Mouse (Mus musculus) CH12.LX (cell line): ENCODE results near the gene Sufu. TPM values are rescaled to one million over a fixed set of nuclear protein-coding genes. Genes with fewer than 3 reads are reported as not detected.

Experiments used
- DNase-seq: peaks from one replicate; pipeline ENCODE4 v3.0.0-alpha.2; 2013; ENCODE audit errors: extremely low read depth
- H3K27ac ChIP-seq: 2 replicates; pipeline ENCODE4 v1.5.1; 2012; ENCODE audit warnings: low read depth, mild to moderate bottlenecking, control low read depth, moderate library complexity; ENCODE audit not compliant: insufficient read depth
- H3K27me3 ChIP-seq: replicated peaks from 2 replicates; pipeline ENCODE3; 2012; ENCODE audit warnings: inconsistent platforms
- H3K36me3 ChIP-seq, 2 experiments: replicated peaks in 1 of 2; 2 replicates each; pipeline versions ENCODE3 to v1.6.1; 2012; ENCODE audit warnings: inconsistent platforms in 1 of 2, low read length in 1 of 2, mild to moderate bottlenecking in 1 of 2, mixed read lengths in 1 of 2, moderate library complexity in 1 of 2; ENCODE audit not compliant: control insufficient read depth in 1 of 2, insufficient read depth in 1 of 2
- H3K4me1 ChIP-seq, 2 experiments: 2 replicates each; pipeline ENCODE4 v1.6.1; 2012; ENCODE audit warnings: inconsistent platforms in 1 of 2, moderate library complexity in 1 of 2; ENCODE audit not compliant: insufficient read depth in 2 of 2, control insufficient read depth in 1 of 2
- H3K4me2 ChIP-seq: 2 replicates; pipeline ENCODE4 v1.6.1; 2012; ENCODE audit warnings: low read depth, mild to moderate bottlenecking, control low read depth; ENCODE audit not compliant: poor library complexity, insufficient read depth, severe bottlenecking
- H3K4me3 ChIP-seq, 3 experiments: fragments of 150-350 bp in 1 of 3; sonication (generic) in 1 of 3; replicated peaks in 1 of 3; 2 replicates each; pipeline versions ENCODE3 to v1.5.1; 2011 to 2012; ENCODE audit warnings: low read depth in 2 of 3, low read length in 2 of 3, mild to moderate bottlenecking in 2 of 3, moderate library complexity in 2 of 3, control low read depth in 1 of 3, improper control_type of control experiment in 1 of 3, inconsistent platforms in 1 of 3, mixed read lengths in 1 of 3; ENCODE audit not compliant: poor library complexity in 1 of 3
- H3K79me2 ChIP-seq: replicated peaks from 2 replicates; pipeline ENCODE4 v1.6.1; 2012; ENCODE audit warnings: mild to moderate bottlenecking, moderate library complexity; ENCODE audit not compliant: control insufficient read depth, poor library complexity, insufficient read depth, severe bottlenecking; ENCODE audit errors: extremely low read depth
- H3K9ac ChIP-seq: 2 replicates; pipeline ENCODE4 v1.6.1; 2012; ENCODE audit warnings: low read depth, mild to moderate bottlenecking, control low read depth, moderate library complexity; ENCODE audit not compliant: insufficient read depth
- H3K9me3 ChIP-seq: replicated peaks from 2 replicates; pipeline ENCODE3; 2012; ENCODE audit warnings: low read length, inconsistent platforms, mixed read lengths
- BHLHE40 ChIP-seq: IDR thresholded peaks from 2 replicates; pipeline ENCODE4 v1.6.1; 2011; ENCODE audit warnings: mild to moderate bottlenecking, low read depth, low read length, improper control_type of control experiment
- CHD2 ChIP-seq: IDR thresholded peaks from 2 replicates; pipeline ENCODE4 v1.6.1; 2011; ENCODE audit warnings: low read length, improper control_type of control experiment
- CTCF ChIP-seq, 2 experiments: IDR thresholded peaks in 1 of 2; conservative IDR thresholded peaks in 1 of 2; 2 replicates each; pipeline ENCODE4 v1.5.1; 2011 to 2012; ENCODE audit warnings: low read depth in 2 of 2, low read length in 2 of 2, improper control_type of control experiment in 1 of 2, inconsistent platforms in 1 of 2, mild to moderate bottlenecking in 1 of 2, moderate library complexity in 1 of 2
- E2F4 ChIP-seq: IDR thresholded peaks from 2 replicates; pipeline ENCODE4 v1.6.1; 2011; ENCODE audit warnings: low read depth, low read length, improper control_type of control experiment; ENCODE audit not compliant: insufficient replicate concordance
- ELF1 ChIP-seq: IDR thresholded peaks from 2 replicates; pipeline ENCODE4 v1.6.1; 2014; ENCODE audit warnings: low read depth, mild to moderate bottlenecking, inconsistent platforms, low read length, improper control_type of control experiment
- EP300 ChIP-seq: IDR thresholded peaks from 2 replicates; pipeline ENCODE4 v1.6.1; 2011; ENCODE audit warnings: low read length, improper control_type of control experiment
- ETS1 ChIP-seq: conservative IDR thresholded peaks from 2 replicates; pipeline ENCODE4 v1.6.1; 2012; ENCODE audit warnings: low read depth, mild to moderate bottlenecking, inconsistent platforms, low read length, improper control_type of control experiment, moderate library complexity
- GABPA ChIP-seq: IDR thresholded peaks from 2 replicates; pipeline ENCODE4 v1.6.1; 2012; ENCODE audit warnings: low read depth, low read length, improper control_type of control experiment, inconsistent platforms; ENCODE audit not compliant: insufficient replicate concordance
- HCFC1 ChIP-seq: IDR thresholded peaks from 2 replicates; pipeline ENCODE4 v1.6.1; 2012; ENCODE audit warnings: low read depth, mild to moderate bottlenecking, inconsistent platforms, low read length, improper control_type of control experiment
- IRF4 ChIP-seq: IDR thresholded peaks from 2 replicates; pipeline ENCODE4 v1.6.1; 2014; ENCODE audit warnings: low read depth, mild to moderate bottlenecking, inconsistent platforms, low read length, improper control_type of control experiment
- JUN ChIP-seq: IDR thresholded peaks from 2 replicates; pipeline ENCODE4 v1.6.1; 2011; ENCODE audit warnings: low read depth, mild to moderate bottlenecking, low read length, improper control_type of control experiment, moderate library complexity; ENCODE audit not compliant: insufficient read depth
- JUND ChIP-seq: conservative IDR thresholded peaks from 2 replicates; pipeline ENCODE4 v1.6.1; 2011; ENCODE audit warnings: low read depth, low read length, improper control_type of control experiment
- KAT2A ChIP-seq: IDR thresholded peaks from 2 replicates; pipeline ENCODE4 v1.6.1; 2012; ENCODE audit warnings: low read length, improper control_type of control experiment, inconsistent platforms; ENCODE audit not compliant: insufficient replicate concordance
- MAFK ChIP-seq: IDR thresholded peaks from 2 replicates; pipeline ENCODE4 v1.6.1; 2011; ENCODE audit warnings: low read length, improper control_type of control experiment; ENCODE audit not compliant: insufficient replicate concordance
- MAX ChIP-seq: IDR thresholded peaks from 2 replicates; pipeline ENCODE4 v1.6.1; 2011; ENCODE audit warnings: low read length, improper control_type of control experiment
- MAZ ChIP-seq: IDR thresholded peaks from 2 replicates; pipeline ENCODE4 v1.6.1; 2012; ENCODE audit warnings: low read depth, mild to moderate bottlenecking, inconsistent platforms, low read length, improper control_type of control experiment, moderate library complexity
- MEF2A ChIP-seq: IDR thresholded peaks from 2 replicates; pipeline ENCODE4 v1.6.1; 2014; ENCODE audit warnings: low read depth, mild to moderate bottlenecking, inconsistent platforms, low read length, improper control_type of control experiment, borderline replicate concordance
- MXI1 ChIP-seq: IDR thresholded peaks from 2 replicates; pipeline ENCODE4 v1.6.1; 2011; ENCODE audit warnings: mild to moderate bottlenecking, low read depth, low read length, improper control_type of control experiment
- MYC ChIP-seq: IDR thresholded peaks from 2 replicates; pipeline ENCODE4 v1.6.1; 2011; ENCODE audit warnings: low read depth, mild to moderate bottlenecking, improper control_type of control experiment, low read length
- NELFE ChIP-seq: IDR thresholded peaks from 2 replicates; pipeline ENCODE4 v1.6.1; 2011; ENCODE audit warnings: low read depth, low read length, improper control_type of control experiment
- NRF1 ChIP-seq: IDR thresholded peaks from 2 replicates; pipeline ENCODE4 v1.6.1; 2014; ENCODE audit warnings: low read depth, mild to moderate bottlenecking, inconsistent platforms, low read length, improper control_type of control experiment, moderate library complexity
- PAX5 ChIP-seq: IDR thresholded peaks from 2 replicates; pipeline ENCODE4 v1.6.1; 2012; ENCODE audit warnings: low read length, inconsistent platforms, mixed read lengths
- POLR2AphosphoS2 ChIP-seq: IDR thresholded peaks from 2 replicates; pipeline ENCODE4 v1.6.1; 2011; ENCODE audit warnings: low read depth, low read length, improper control_type of control experiment
- RAD21 ChIP-seq: IDR thresholded peaks from 2 replicates; pipeline ENCODE4 v1.6.1; 2011; ENCODE audit warnings: low read depth, mild to moderate bottlenecking, low read length, improper control_type of control experiment, moderate library complexity
- RCOR1 ChIP-seq: conservative IDR thresholded peaks from 2 replicates; pipeline ENCODE4 v1.6.1; 2012; ENCODE audit warnings: low read depth, mild to moderate bottlenecking, inconsistent platforms, low read length, improper control_type of control experiment
- SIN3A ChIP-seq: IDR thresholded peaks from 2 replicates; pipeline ENCODE4 v1.6.1; 2012; ENCODE audit warnings: low read length, improper control_type of control experiment, inconsistent platforms
- SMC3 ChIP-seq: IDR thresholded peaks from 2 replicates; pipeline ENCODE4 v1.6.1; 2011; ENCODE audit warnings: low read depth, low read length, improper control_type of control experiment
- TBP ChIP-seq: conservative IDR thresholded peaks from 2 replicates; pipeline ENCODE4 v1.6.1; 2011; ENCODE audit warnings: low read depth, low read length, improper control_type of control experiment
- TCF12 ChIP-seq: IDR thresholded peaks from 2 replicates; pipeline ENCODE4 v1.6.1; 2014; ENCODE audit warnings: low read depth, mild to moderate bottlenecking, inconsistent platforms, low read length, improper control_type of control experiment
- UBTF ChIP-seq: IDR thresholded peaks from 2 replicates; pipeline ENCODE4 v1.6.1; 2012; ENCODE audit warnings: low read depth, mild to moderate bottlenecking, inconsistent platforms, low read length, improper control_type of control experiment, moderate library complexity
- USF1 ChIP-seq: IDR thresholded peaks from 2 replicates; pipeline ENCODE4 v1.6.1; 2014; ENCODE audit warnings: low read depth, mild to moderate bottlenecking, inconsistent platforms, low read length, improper control_type of control experiment
- USF2 ChIP-seq: conservative IDR thresholded peaks from 2 replicates; pipeline ENCODE4 v1.6.1; 2011; ENCODE audit warnings: low read depth, low read length, improper control_type of control experiment
- ZC3H11A ChIP-seq: IDR thresholded peaks from 2 replicates; pipeline ENCODE4 v1.6.1; 2012; ENCODE audit warnings: low read depth, mild to moderate bottlenecking, inconsistent platforms, low read length, improper control_type of control experiment
- ZKSCAN1 ChIP-seq: IDR thresholded peaks from 2 replicates; pipeline ENCODE4 v1.6.1; 2012; ENCODE audit warnings: low read depth, inconsistent platforms, low read length, improper control_type of control experiment, borderline replicate concordance
- ZMIZ1 ChIP-seq: IDR thresholded peaks from 2 replicates; pipeline ENCODE4 v1.6.1; 2012; ENCODE audit warnings: low read depth, mild to moderate bottlenecking, inconsistent platforms, low read length, improper control_type of control experiment
- ZNF384 ChIP-seq: IDR thresholded peaks from 2 replicates; pipeline ENCODE4 v1.6.1; 2012; ENCODE audit warnings: low read depth, low read length, improper control_type of control experiment, inconsistent platforms
- dilution Hi-C: fragments of 300-500 bp; cut with MboI; formaldehyde crosslinking; loops from 2 replicates; pipeline ENCODE4 v1.14.3; 2020; ENCODE audit warnings: low sequenced_read_pairs; ENCODE audit not compliant: extremely low pct_unique_long_range_greater_than_20kb, extremely low pct_ligation_motif_present
- in situ Hi-C: fragments of 300-500 bp; cut with MboI; formaldehyde crosslinking; loops from 3 replicates; pipeline ENCODE4 v1.14.3; 2019; ENCODE audit warnings: low sequenced_read_pairs, low pct_ligation_motif_present, low pct_unique_long_range_greater_than_20kb, mixed read lengths
- polyA plus RNA-seq: library from polyadenylated mRNA; unstranded; fragments of >175 nt; gene quantifications from 2 replicates; pipeline ENCODE4 v1.2.1, GENCODE M21; 2012; ENCODE audit warnings: low read depth; ENCODE audit not compliant: insufficient read length
- total RNA-seq, 2 experiments: library from RNA; depleted of rRNA; stranded (reverse); fragments of 300-350 nt in 1 of 2; fragments of >200 nt in 1 of 2; gene quantifications; 2 replicates each; pipeline ENCODE4 v1.2.3; 2012 to 2014

The Sufu gene
- total and polyA plus RNA-seq, 3 experiments, result 3.6 to 22.6 (median 9.8) TPM

GRCm38 (mm10) chr19:46466160-46466559 lies 69.5 kb downstream of the Sufu start (continued):
- peak; percentile 51; the same call in 1 of the 2 replicates for TF ChIP-seq ELF1
- TF ChIP-seq SIN3A, result peak; percentile 50; the same call in 1 of the 2 replicates
- peak; percentile 92 for TF ChIP-seq TCF12
- TF ChIP-seq USF2, result no peak
- TF ChIP-seq MAFK, result peak; percentile 71
- no peak for TF ChIP-seq USF1
- TF ChIP-seq, all 38 proteins: peak for 16

GRCm38 (mm10) chr19:46467051-46467503 lies 70.4 kb downstream of the Sufu start:
- Histone ChIP-seq H3K27me3 (no peaks in the 10 kb centered on the region), H3K27ac (peak overlapping the region; percentile 96), H3K4me1 (peaks cover 19 to 77% of the 10 kb centered on the region in 2 experiments), H3K9me3 (peaks cover 4% of the 10 kb centered on the region), H3K9ac (peak overlapping the region; percentile 29; the same call in 1 of the 2 replicates), H3K4me3 (peak overlapping the region in 1 of 3 experiments; percentile 50), H3K36me3 (peaks cover 0 to 24% of the 10 kb centered on the region in 2 experiments), H3K4me2 (peak overlapping the region; percentile 76), H3K79me2 (no peaks in the 10 kb centered on the region)
- dilution Hi-C loops (no loop called here), in situ Hi-C loops (no loop called here)
- DNase-seq, result peak; percentile 85
- TF ChIP-seq EP300 (peak; percentile 46; the same call in 1 of the 2 replicates), SIN3A (0 out of 2 replicates have a peak, but pooled peaks have one; percentile 40), SMC3 (no peak), POLR2AphosphoS2 (no peak), MAFK (0 out of 2 replicates have a peak, but pooled peaks have one; percentile 21), CHD2 (no peak), RCOR1 (0 out of 2 replicates have a peak, but pooled peaks have one; percentile 22), ELF1 (peak; percentile 65), MAZ (peak; percentile 30; the same call in 1 of the 2 replicates), E2F4 (no peak), MYC (peak; percentile 80), PAX5 (no peak), HCFC1 (peak; percentile 37), TCF12 (no peak), KAT2A (no peak), ZNF384 (no peak), ZKSCAN1 (no peak), JUN (no peak), JUND (0 out of 2 replicates have a peak, but pooled peaks have one; percentile 19), USF2 (no peak; the same call in none of the 2 replicates), BHLHE40 (peak; percentile 84), RAD21 (no peak), MXI1 (peak; percentile 67; the same call in 1 of the 2 replicates), ETS1 (peak; percentile 70), NRF1 (no peak), ZC3H11A (no peak), MAX (0 out of 2 replicates have a peak, but pooled peaks have one; percentile 57), UBTF (no peak), NELFE (no peak), ZMIZ1 (no peak; the same call in 1 of the 2 replicates), IRF4 (peak; percentile 38; the same call in 1 of the 2 replicates), CTCF (conservative IDR thresholded peaks at IDR 0.05 in 1 of 2, IDR thresholded peaks at IDR 0.05 in 1 of 2; ENCODE audit: low read depth in 2 of 2, low read length in 2 of 2) (no peak), TBP (peak; percentile 80; the same call in 1 of the 2 replicates), MEF2A (peak; percentile 82; the same call in 1 of the 2 replicates), GABPA (no peak)
